Mouse (Mus musculus): Measurements from ENCODE around the gene Mfn2.

DNA sequence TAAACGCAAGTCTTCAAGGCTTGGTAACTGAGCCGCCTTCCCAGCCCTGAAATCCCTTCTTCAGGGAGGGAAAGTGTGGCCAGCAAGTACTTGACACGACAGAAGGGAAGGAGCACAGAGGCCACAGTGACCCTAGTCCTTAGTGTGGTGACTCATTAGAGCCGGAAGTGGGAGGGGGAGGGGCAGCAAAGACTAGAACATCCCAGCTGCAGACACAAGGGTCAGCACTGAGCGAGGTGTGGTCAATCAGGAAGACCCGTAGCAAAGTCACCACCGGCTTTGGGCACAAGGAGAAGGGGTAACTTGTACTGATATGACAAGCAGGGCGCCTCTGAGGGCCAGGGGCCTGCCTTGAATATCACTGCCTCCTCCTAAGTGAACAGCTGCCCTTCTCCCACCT lies 23.2 kb upstream of the Mfn2 start:
- no peak for TF ChIP-seq EP300 (IDR thresholded peaks at IDR 0.05; ENCODE audit: low read depth)
- TF ChIP-seq CTCF (IDR thresholded peaks at IDR 0.05; ENCODE audit: low read depth), result no peak

Data from liver, postnatal 0 days (tissue).